Mouse (Mus musculus): ENCODE data around the gene Rasa3.

The Rasa3 gene

DNA sequence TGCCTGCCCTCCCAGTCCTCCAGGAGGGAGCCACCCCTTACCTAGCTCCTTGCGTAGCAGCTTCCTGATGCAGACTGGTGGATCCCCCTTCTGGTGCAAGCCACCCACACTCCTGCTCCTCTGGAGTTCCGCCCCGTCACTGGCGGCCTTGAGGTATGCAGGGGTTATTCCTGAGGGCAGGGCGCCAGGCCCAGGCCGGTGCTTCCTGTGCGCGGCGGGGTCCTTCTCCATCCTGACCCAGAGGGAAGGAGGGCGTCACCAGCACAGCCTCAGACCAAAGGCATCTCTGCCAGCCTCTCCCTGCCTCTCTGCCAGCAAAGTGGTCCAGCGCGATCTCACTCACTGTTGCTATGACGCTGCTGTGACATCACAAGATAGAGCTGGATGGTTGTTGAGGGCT is 115.3 kb downstream of the Rasa3 start, which contains the start of gene 1700029H14Rik:
1700029H14Rik (minus strand) TSS at position 344 of the 400 bp plus-strand sequence.
- in situ Hi-C loops (cut with MboI, MseI) = no loop called here

- in situ Hi-C loops (cut with MboI, MseI) = loop anchor here (5.0 kb wide), 1 partner anchor 195 kb away; no protein-coding TSS in a partner anchor
Measured at GRCm38 (mm10) chr8:13557526-13557925, 119.9 kb downstream of the Rasa3 start.

DNA sequence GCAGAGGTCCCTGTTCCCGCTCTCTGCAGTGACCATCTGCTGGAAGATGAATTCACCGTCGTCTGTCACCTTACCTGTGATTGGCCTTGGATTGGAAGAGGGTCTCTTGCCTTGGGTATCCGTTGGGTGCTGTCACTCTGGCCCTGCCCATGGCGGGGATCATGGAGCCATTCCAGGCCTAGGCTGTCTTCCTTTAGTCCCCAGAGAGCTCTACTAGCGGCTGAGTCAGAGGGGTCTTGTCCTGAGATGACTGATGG is 125.9 kb downstream of the Rasa3 start:
- in situ Hi-C loops (cut with MboI, MseI) = no loop called here

- in situ Hi-C loops (cut with MboI, MseI) = no loop called here
Measured at GRCm38 (mm10) chr8:13550718-13551573, 126.5 kb downstream of the Rasa3 start.

GRCm38 (mm10) chr8:13548831-13549230 is 128.6 kb downstream of the Rasa3 start:
- in situ Hi-C loops (cut with MboI, MseI) = no loop called here

GRCm38 (mm10) chr8:13548235-13548634 is 129.2 kb downstream of the Rasa3 start:
- in situ Hi-C loops (cut with MboI, MseI) = no loop called here

GRCm38 (mm10) chr8:13546421-13546820 is 131.0 kb downstream of the Rasa3 start:
- in situ Hi-C loops (cut with MboI, MseI) = no loop called here

DNA sequence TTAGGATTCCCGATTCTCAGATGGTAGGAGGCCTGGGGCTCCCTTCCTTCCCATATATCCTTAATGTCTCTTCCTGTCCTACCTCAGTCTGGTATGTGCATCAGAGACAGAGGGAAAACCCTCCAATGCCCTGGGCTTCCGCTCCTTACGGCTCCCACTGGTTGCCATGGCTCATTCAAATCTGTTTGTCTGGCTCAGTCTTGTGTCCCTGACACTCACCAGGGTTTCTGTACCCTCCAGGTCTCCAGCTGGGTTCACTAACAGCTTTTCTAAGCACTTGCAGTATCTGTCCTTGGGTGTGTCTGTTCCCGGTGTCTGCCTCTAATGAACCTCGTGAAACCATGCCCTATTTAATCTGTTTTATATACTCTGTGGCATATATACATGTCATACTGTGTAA is 135.9 kb downstream of the Rasa3 start:
- in situ Hi-C loops (cut with MboI, MseI) = no loop called here

DNA sequence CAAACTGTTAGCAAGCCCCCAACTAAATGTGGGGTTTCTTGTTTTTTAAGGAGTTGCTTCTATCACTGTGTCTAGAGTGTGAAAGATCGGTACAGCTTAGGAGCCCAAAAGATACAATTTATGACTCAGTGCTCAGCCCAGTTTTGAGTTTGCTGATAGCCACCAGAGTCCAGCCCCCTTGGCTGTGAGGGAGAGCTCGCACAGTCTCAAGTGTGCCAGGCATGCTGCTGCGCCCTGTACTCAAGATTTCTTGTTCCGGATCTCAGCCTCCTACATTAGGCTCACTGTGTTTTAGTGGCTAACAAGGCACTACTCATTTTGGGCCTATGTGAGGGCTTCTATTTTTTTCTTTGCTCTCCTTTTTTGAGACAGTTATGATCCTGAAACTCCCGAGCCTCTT is 137.3 kb downstream of the Rasa3 start:
- in situ Hi-C loops (cut with MboI, MseI) = no loop called here

DNA sequence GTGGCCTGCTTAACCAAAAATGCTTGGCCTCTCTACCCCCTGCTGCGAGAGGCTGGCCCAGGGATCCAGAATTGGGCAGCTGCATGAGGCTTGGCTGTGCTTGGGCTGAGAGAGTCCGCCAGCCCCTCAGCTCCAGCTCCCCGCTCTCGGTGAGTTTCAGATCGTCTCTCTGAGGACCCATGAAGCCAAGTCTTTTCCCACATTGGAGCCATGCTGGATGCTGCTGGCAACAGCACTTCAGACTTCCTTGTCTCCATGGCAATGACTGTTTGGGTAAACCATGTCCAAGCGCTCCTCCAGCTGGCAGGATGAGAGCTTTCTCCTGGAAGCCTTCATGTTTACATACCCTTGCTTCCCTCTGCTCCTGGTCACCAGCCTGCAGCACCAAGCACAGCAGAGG is 138.6 kb downstream of the Rasa3 start:
- in situ Hi-C loops (cut with MboI, MseI) = no loop called here

DNA sequence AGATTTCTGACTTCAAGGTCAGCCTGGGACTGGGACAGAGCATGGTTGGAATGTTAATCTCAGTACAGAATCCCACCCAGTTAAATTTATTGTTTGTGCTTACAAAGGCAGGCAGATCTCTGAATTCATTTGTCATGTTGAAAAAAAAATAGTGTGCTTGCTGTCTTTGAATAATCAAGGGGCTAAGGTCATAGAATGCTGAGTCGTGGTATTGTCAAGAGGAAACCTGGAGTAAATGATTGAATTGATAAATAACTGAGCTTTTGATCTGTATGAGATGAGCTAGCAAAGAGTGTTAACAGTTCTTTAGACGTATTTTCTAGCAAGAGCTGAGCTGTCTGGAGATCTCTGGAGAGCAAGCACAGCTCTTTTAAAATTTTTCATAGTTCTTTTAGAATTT is 140.3 kb downstream of the Rasa3 start:
- in situ Hi-C loops (cut with MboI, MseI) = no loop called here

GRCm38 (mm10) chr8:13533123-13533522 is 144.3 kb downstream of the Rasa3 start:
- in situ Hi-C loops (cut with MboI, MseI) = no loop called here

DNA sequence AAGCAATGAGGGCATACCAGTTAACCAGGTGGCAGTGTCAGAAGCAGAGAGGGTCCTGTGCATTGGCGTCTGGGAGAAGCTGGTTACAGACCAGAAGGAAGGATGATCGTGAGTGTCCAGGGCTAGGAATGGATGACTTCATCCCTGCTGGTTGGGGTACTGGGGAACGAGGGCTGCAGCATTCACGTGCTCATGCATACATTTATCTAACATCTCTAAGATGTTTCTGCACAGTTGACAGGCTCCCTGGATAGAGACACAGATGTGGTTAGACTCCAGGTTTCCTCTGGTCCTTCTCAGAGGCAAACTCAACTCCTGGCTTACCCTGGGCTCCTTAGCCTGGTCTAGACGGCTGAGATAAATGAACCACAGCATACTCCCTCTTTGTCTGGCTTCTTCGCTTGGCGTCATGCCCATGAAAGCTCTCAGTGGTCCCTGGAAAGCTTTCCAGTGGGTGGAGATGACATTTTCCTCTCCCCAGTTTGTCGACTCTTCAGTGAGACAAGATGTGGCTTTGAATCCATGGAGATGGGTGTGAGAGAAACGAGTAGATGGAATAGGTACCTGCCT is 145.7 kb downstream of the Rasa3 start:
- in situ Hi-C loops (cut with MboI, MseI) = no loop called here

DNA sequence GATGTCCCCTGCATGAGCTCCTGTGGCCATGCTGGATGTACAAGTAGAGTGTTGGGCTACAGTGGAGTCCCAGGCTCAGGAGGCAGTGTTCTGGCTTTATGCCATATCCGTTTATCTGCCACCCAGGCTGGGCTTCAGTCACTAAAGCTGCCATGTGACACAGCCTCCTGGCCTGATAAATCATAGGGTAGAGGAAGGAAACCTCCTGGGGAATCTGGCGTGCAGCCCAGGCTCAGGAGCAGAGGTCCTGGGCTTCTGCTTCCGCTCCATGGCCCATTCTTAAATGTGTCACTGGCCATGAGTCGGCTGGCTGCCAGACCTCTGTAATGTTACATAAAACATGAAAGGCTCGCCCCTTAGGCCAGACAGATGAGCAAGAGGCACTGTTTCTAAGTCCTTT is 146.5 kb downstream of the Rasa3 start:
- in situ Hi-C loops (cut with MboI, MseI) = no loop called here

DNA sequence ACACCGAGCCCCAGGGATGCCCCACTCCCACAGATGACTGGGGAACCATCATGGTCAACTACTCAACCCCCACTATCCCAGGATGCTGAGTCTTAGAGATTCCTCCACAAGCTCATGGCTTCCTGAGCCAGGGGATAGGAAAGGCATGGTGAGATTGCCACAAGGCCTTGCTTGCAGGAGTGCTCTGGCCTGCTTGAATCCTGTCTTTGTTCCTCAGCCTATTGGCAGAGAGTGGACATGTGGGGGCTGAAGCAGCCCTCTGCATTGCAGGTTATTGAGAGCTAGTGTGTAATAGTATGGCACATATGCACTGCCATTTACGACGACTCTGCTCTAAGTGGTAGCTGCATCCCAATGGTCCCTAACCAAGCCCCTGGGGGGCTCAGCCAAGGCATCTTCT is 147.0 kb downstream of the Rasa3 start:
- in situ Hi-C loops (cut with MboI, MseI) = no loop called here

GRCm38 (mm10) chr8:13529891-13530316 is 147.5 kb downstream of the Rasa3 start:
- in situ Hi-C loops (cut with MboI, MseI) = no loop called here

DNA sequence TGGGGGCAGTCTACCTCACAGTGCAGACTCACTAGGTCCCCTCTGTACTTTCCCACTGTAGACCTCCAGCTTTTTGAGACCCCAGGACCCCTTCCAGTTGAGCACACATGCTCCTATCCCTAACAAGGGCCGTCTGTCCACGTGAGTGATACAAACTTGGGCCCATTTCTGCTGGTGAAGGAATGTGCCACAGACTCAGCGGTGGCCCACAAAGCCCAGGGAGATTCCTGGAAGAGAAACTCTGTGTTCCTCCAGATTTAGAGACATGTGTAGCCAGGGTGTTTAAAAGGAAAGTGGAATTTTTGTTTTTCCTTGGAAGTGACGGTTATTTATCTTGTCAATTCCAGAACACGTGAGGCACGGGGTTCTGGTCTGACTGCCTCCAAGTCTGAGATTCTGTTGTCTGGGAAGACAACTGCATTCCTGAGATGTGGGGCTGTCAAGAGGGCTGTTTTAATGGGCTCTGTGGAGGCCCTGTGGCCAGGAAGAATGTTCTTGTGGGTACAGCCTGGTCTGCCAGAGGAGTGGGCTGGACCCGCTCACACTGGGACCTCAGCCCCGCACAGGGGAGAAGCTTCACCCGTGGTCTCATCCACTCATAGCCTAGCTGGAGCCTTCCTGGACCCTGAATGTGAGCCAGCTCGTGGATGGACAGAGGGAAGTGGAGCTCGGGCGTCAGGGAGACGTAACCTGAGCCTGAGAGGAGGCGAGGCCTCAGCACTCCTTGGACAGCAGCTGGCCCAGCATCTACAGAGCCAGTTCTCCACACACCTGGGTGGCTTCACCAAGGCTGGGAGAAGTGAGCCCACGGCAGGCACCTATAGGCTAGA is 148.2 kb downstream of the Rasa3 start:
- in situ Hi-C loops (cut with MboI, MseI) = no loop called here

GRCm38 (mm10) chr8:13521392-13521791 is 156.0 kb downstream of the Rasa3 start:
- in situ Hi-C loops (cut with MboI, MseI) = no loop called here

GRCm38 (mm10) chr8:13520349-13520748 is 157.1 kb downstream of the Rasa3 start:
- in situ Hi-C loops (cut with MboI, MseI) = no loop called here

GRCm38 (mm10) chr8:13519503-13519902 is 157.9 kb downstream of the Rasa3 start:
- in situ Hi-C loops (cut with MboI, MseI) = no loop called here

DNA sequence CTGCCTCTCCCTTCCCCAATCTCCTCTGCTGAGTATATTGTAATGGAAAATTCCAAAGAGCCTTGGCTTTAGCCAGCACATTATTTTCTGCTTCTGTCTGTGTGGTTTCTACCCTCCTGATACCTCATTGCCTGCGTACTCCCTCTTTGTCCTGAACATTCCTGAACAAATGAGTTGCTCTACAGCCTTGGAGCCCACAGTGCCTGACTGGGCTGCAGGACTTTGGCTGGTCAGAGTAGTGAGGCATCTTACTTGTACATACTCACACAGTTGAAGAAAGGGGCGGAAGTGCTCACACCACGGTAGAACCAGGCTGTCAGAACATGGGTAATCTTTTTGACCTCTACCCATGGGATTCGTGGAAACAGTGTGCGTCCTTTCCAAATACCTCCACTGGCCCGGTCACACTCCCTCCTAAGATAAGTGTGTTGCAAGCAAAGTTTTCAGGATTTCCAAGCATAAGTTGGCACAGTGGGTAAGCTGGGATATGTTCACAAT is 160.1 kb downstream of the Rasa3 start:
- in situ Hi-C loops (cut with MboI, MseI) = no loop called here

All from T-helper 1 cell (primary cell).